Mouse (Mus musculus) embryonic facial prominence, embryonic 15.5 days (tissue): Measurements from ENCODE around the gene Tnks2. TPM values are rescaled to one million over a fixed set of nuclear protein-coding genes. Genes with fewer than 3 reads are reported as not detected.

ENCODE experiments used
- ATAC-seq: fragments of 200-750 bp; cut with Nextera tagmentation; 2 replicates; pipeline ENCODE4 v1.8.0; 2017; ENCODE audit warnings: low read depth, moderate TSS enrichment; ENCODE audit not compliant: insufficient number of reproducible peaks, low FRiP score, low TSS enrichment
- H3K27ac ChIP-seq: fragments of 300-500 bp; sonication (generic); replicated peaks from 2 replicates; pipeline ENCODE4 v1.5.1; 2015; ENCODE audit warnings: mild to moderate bottlenecking, inconsistent platforms
- H3K27me3 ChIP-seq: fragments of 300-500 bp; sonication (generic); 2 replicates; pipeline ENCODE4 v1.6.1; 2015; ENCODE audit warnings: inconsistent platforms
- H3K36me3 ChIP-seq: fragments of 300-500 bp; sonication (generic); 2 replicates; pipeline ENCODE4 v1.6.1; 2015; ENCODE audit warnings: mild to moderate bottlenecking, inconsistent platforms
- H3K4me1 ChIP-seq: fragments of 300-500 bp; sonication (generic); 2 replicates; pipeline ENCODE4 v1.6.1; 2015; ENCODE audit warnings: inconsistent platforms
- H3K4me2 ChIP-seq: fragments of 300-500 bp; sonication (generic); replicated peaks from 2 replicates; pipeline ENCODE4 v1.6.1; 2015; ENCODE audit warnings: mild to moderate bottlenecking, inconsistent platforms
- H3K4me3 ChIP-seq: fragments of 300-500 bp; sonication (generic); replicated peaks from 2 replicates; pipeline ENCODE4 v1.5.1; 2015; ENCODE audit warnings: mild to moderate bottlenecking, inconsistent platforms
- H3K9ac ChIP-seq: fragments of 300-500 bp; sonication (generic); 2 replicates; pipeline ENCODE4 v1.6.1; 2015; ENCODE audit warnings: inconsistent platforms
- H3K9me3 ChIP-seq: fragments of 300-500 bp; sonication (generic); replicated peaks from 2 replicates; pipeline ENCODE4 v1.6.1; 2016; ENCODE audit warnings: inconsistent platforms
- WGBS: fragments of 180-500 bp; shearing (Covaris S2); methylation state at CpG from one replicate; pipeline ENCODE4 v1.1.7; 2015; 5-methylcytosine and 5-hydroxymethylcytosine counted together
- polyA plus RNA-seq: library from polyadenylated mRNA; unstranded; fragments of >200 nt; fragmentation: Nextera tagmentation; extraction: Ambion mirVana; gene quantifications from 2 replicates; pipeline ENCODE4 v1.2.1, GENCODE M21; 2015

Gene Tnks2
- 45.3 and 45.4 TPM in 2 replicates for polyA plus RNA-seq

- Histone ChIP-seq H3K4me1 (peaks cover 14% of the 10 kb centered on the region), H3K27ac (peak within 1 kb of the TSS; percentile 98), H3K9ac (peak within 1 kb of the TSS; percentile 86), H3K36me3 (peaks cover 6% of the 10 kb centered on the region; the same call in 1 of the 2 replicates), H3K9me3 (no peaks in the 10 kb centered on the region), H3K27me3 (no peaks in the 10 kb centered on the region), H3K4me3 (peak within 1 kb of the TSS; percentile 96), H3K4me2 (peak within 1 kb of the TSS; percentile 61)
- under 1% methylated on average over 70 of the region's 73 CpGs for WGBS
- ATAC-seq: peak; percentile 96
Observed at GRCm38 (mm10) chr19:36833788-36834531, at the start of gene Tnks2. TSS of gene Tnks2 (plus strand) at chr19:36834232.

- ATAC-seq: peak; percentile 82
- 0 out of 2 replicates have a peak overlapping the region, but pooled peaks have one; percentile 17 for H3K4me2 ChIP-seq
- 52% methylated on average over 17 of the region's 17 CpGs for WGBS
Observed at GRCm38 (mm10) chr19:36789873-36790733, 43.9 kb upstream of the Tnks2 start.

GRCm38 (mm10) chr19:36792589-36792988, 41.4 kb upstream of the Tnks2 start:
- no peak overlapping the region for H3K4me3 ChIP-seq
- no peak overlapping the region for H3K4me2 ChIP-seq
- 79% methylated on average over 8 of the region's 8 CpGs for WGBS
- ATAC-seq: no peak
- H3K9me3 ChIP-seq: no peaks in the 10 kb centered on the region
- no peak overlapping the region for H3K27ac ChIP-seq
- no peak overlapping the region for H3K9ac ChIP-seq
- H3K27me3 ChIP-seq: no peaks in the 10 kb centered on the region
- H3K4me1 ChIP-seq: peaks cover 6% of the 10 kb centered on the region; the same call in 1 of the 2 replicates
- no peaks in the 10 kb centered on the region for H3K36me3 ChIP-seq

More at GRCm38 (mm10) chr19:36789873-36790733, 43.9 kb upstream of the Tnks2 start:
- Histone ChIP-seq H3K36me3 (no peaks in the 10 kb centered on the region), H3K27me3 (no peaks in the 10 kb centered on the region), H3K4me3 (no peak overlapping the region), H3K4me1 (peaks cover 6% of the 10 kb centered on the region; the same call in 1 of the 2 replicates), H3K9me3 (no peaks in the 10 kb centered on the region), H3K9ac (no peak overlapping the region), H3K27ac (peak overlapping the region; percentile 66)

- no peak overlapping the region for H3K4me2 ChIP-seq
- 86% methylated on average over 1 of the region's 1 CpGs for WGBS
- no peak for ATAC-seq
- H3K27me3 ChIP-seq: no peaks in the 10 kb centered on the region
- H3K27ac ChIP-seq: no peak overlapping the region
- H3K9me3 ChIP-seq: no peaks in the 10 kb centered on the region
- H3K36me3 ChIP-seq: no peaks in the 10 kb centered on the region
- no peak overlapping the region for H3K4me3 ChIP-seq
- H3K4me1 ChIP-seq: peaks cover 6% of the 10 kb centered on the region; the same call in 1 of the 2 replicates
- H3K9ac ChIP-seq: no peak overlapping the region
Observed at GRCm38 (mm10) chr19:36793450-36793849, 40.6 kb upstream of the Tnks2 start.

- Histone ChIP-seq H3K4me3 (no peak overlapping the region), H3K27me3 (no peaks in the 10 kb centered on the region), H3K9ac (no peak overlapping the region), H3K4me1 (peaks cover 6% of the 10 kb centered on the region; the same call in 1 of the 2 replicates), H3K9me3 (no peaks in the 10 kb centered on the region), H3K4me2 (no peak overlapping the region), H3K36me3 (no peaks in the 10 kb centered on the region), H3K27ac (no peak overlapping the region)
- no peak for ATAC-seq
- WGBS: 83% methylated on average over 4 of the region's 4 CpGs
Observed at GRCm38 (mm10) chr19:36794008-36794407, 40.0 kb upstream of the Tnks2 start.

- Histone ChIP-seq H3K36me3 (no peaks in the 10 kb centered on the region), H3K4me1 (peaks cover 5% of the 10 kb centered on the region; the same call in 1 of the 2 replicates), H3K4me3 (no peak overlapping the region), H3K9ac (no peak overlapping the region), H3K9me3 (no peaks in the 10 kb centered on the region), H3K27ac (no peak overlapping the region), H3K4me2 (no peak overlapping the region), H3K27me3 (no peaks in the 10 kb centered on the region)
- WGBS: 75% methylated on average over 3 of the region's 3 CpGs
- ATAC-seq: no peak
Observed at GRCm38 (mm10) chr19:36795277-36795676, 38.8 kb upstream of the Tnks2 start.

- Histone ChIP-seq H3K9me3 (no peaks in the 10 kb centered on the region), H3K4me2 (no peak overlapping the region), H3K9ac (no peak overlapping the region), H3K27ac (no peak overlapping the region), H3K36me3 (no peaks in the 10 kb centered on the region), H3K4me3 (no peak overlapping the region), H3K27me3 (no peaks in the 10 kb centered on the region), H3K4me1 (0 out of 2 replicates have a peak, but pooled peaks cover under 1% of the 10 kb centered on the region)
- 78% methylated on average over 9 of the region's 9 CpGs for WGBS
- ATAC-seq: no peak
Observed at GRCm38 (mm10) chr19:36796931-36797330, 37.1 kb upstream of the Tnks2 start.

GRCm38 (mm10) chr19:36800288-36800687, 33.7 kb upstream of the Tnks2 start:
- no peak overlapping the region for H3K9ac ChIP-seq
- 0 out of 2 replicates have a peak, but pooled peaks cover 3% of the 10 kb centered on the region for H3K4me1 ChIP-seq
- ATAC-seq: no peak
- H3K4me3 ChIP-seq: no peak overlapping the region
- 94% methylated on average over 7 of the region's 7 CpGs for whole genome bisulfite sequencing
- H3K36me3 ChIP-seq: no peaks in the 10 kb centered on the region
- no peak overlapping the region for H3K4me2 ChIP-seq
- no peak overlapping the region for H3K27ac ChIP-seq
- no peaks in the 10 kb centered on the region for H3K27me3 ChIP-seq
- H3K9me3 ChIP-seq: no peaks in the 10 kb centered on the region

GRCm38 (mm10) chr19:36801856-36802641, 32.0 kb upstream of the Tnks2 start:
- 62% methylated on average over 9 of the region's 9 CpGs for WGBS
- 0 out of 2 replicates have a peak, but pooled peaks cover 3% of the 10 kb centered on the region for H3K4me1 ChIP-seq
- H3K36me3 ChIP-seq: no peaks in the 10 kb centered on the region
- no peaks in the 10 kb centered on the region for H3K27me3 ChIP-seq
- H3K9me3 ChIP-seq: no peaks in the 10 kb centered on the region
- peak overlapping the region; percentile 35 for H3K27ac ChIP-seq
- H3K4me3 ChIP-seq: no peak overlapping the region
- H3K4me2 ChIP-seq: no peak overlapping the region
- ATAC-seq: no peak
- H3K9ac ChIP-seq: no peak overlapping the region

GRCm38 (mm10) chr19:36803403-36803802, 30.6 kb upstream of the Tnks2 start:
- H3K4me2 ChIP-seq: no peak overlapping the region
- no peak overlapping the region for H3K4me3 ChIP-seq
- no peak overlapping the region for H3K9ac ChIP-seq
- no peaks in the 10 kb centered on the region for H3K36me3 ChIP-seq
- H3K4me1 ChIP-seq: 0 out of 2 replicates have a peak, but pooled peaks cover 3% of the 10 kb centered on the region
- H3K27me3 ChIP-seq: no peaks in the 10 kb centered on the region
- WGBS: 94% methylated on average over 8 of the region's 8 CpGs
- no peak overlapping the region for H3K27ac ChIP-seq
- H3K9me3 ChIP-seq: no peaks in the 10 kb centered on the region
- ATAC-seq: no peak
